Mouse (Mus musculus) hindbrain, embryonic 10.5 days (tissue): ENCODE data around the gene Srm. TPM values are rescaled to one million over a fixed set of nuclear protein-coding genes. Genes with fewer than 3 reads are reported as not detected.

Source experiments
- DNase-seq: peaks from one replicate; pipeline ENCODE4 v3.0.0-alpha.2; 2017; ENCODE audit warnings: low spot score
- H3K27ac ChIP-seq: fragments of 300-500 bp; sonication (generic); 2 replicates; pipeline ENCODE4 v1.5.1; 2016; ENCODE audit warnings: mild to moderate bottlenecking, moderate library complexity
- H3K27me3 ChIP-seq: fragments of 300-500 bp; sonication (generic); 2 replicates; pipeline ENCODE4 v1.6.1; 2016; ENCODE audit warnings: mild to moderate bottlenecking; ENCODE audit not compliant: poor library complexity, insufficient read depth, severe bottlenecking
- H3K36me3 ChIP-seq: fragments of 300-500 bp; sonication (generic); 2 replicates; pipeline ENCODE4 v1.6.1; 2016; ENCODE audit warnings: mild to moderate bottlenecking, moderate library complexity
- H3K4me1 ChIP-seq: fragments of 300-500 bp; sonication (generic); replicated peaks from 2 replicates; pipeline ENCODE4 v1.6.1; 2016; ENCODE audit warnings: mild to moderate bottlenecking
- H3K4me3 ChIP-seq: fragments of 300-500 bp; sonication (generic); 2 replicates; pipeline ENCODE4 v1.5.1; 2016; ENCODE audit warnings: mild to moderate bottlenecking, moderate library complexity
- H3K9me3 ChIP-seq: fragments of 300-500 bp; sonication (generic); 2 replicates; pipeline ENCODE4 v1.6.1; 2016; ENCODE audit warnings: mild to moderate bottlenecking, moderate library complexity
- WGBS: fragments of 180-500 bp; shearing (Covaris S2); methylation state at CpG from one replicate; pipeline ENCODE4 v1.1.7; 2016; 5-methylcytosine and 5-hydroxymethylcytosine counted together
- polyA plus RNA-seq: library from polyadenylated mRNA; unstranded; fragments of >200 nt; fragmentation: Nextera tagmentation; extraction: Ambion mirVana; gene quantifications from 2 replicates; pipeline ENCODE4 v1.2.1, GENCODE M21; 2016

Srm gene
- polyA plus RNA-seq, 1 experiment from 2014 or later = 190 TPM

DNA sequence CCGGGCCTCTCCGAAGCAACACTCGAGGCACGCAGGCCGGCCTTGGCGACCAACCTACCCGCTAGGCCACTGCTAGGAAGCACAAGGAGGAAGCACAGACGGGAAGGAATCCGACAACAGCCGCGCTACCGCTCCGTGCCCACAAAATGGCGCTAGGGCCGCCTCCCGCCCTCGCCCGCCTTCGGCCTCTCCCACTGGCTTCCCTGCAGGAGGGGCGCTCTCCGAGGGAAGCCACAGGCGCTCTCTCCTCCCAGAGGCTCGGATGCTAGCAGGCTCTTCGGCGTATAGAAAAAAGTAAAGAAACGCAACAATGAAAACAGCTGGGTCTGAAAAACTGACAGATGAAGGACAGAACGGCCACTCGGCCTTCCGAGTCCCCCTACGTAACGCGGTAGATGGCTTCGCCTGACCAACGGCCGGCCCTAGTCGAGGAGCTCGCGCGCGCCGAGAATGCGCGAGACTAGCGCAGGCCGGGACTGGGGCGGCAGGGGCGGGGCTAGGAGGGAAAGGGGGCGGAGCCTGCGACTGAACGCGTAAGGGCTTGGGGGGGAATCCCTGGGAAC lies 35.4 kb downstream of the Srm start, which contains the start of gene Tardbp:
Gene Tardbp, minus strand, starts transcription at position 397 of the 563 bp plus-strand sequence.
- peak; percentile 95 for DNase-seq
- Histone ChIP-seq H3K27me3 (no peaks in the 10 kb centered on the region), H3K36me3 (peaks cover 36% of the 10 kb centered on the region), H3K27ac (peak within 1 kb of the TSS; percentile 100), H3K9me3 (no peaks in the 10 kb centered on the region), H3K4me3 (peak within 1 kb of the TSS; percentile 100), H3K4me1 (peaks cover 28% of the 10 kb centered on the region)
- under 1% methylated on average over 51 of the region's 51 CpGs for WGBS

DNA sequence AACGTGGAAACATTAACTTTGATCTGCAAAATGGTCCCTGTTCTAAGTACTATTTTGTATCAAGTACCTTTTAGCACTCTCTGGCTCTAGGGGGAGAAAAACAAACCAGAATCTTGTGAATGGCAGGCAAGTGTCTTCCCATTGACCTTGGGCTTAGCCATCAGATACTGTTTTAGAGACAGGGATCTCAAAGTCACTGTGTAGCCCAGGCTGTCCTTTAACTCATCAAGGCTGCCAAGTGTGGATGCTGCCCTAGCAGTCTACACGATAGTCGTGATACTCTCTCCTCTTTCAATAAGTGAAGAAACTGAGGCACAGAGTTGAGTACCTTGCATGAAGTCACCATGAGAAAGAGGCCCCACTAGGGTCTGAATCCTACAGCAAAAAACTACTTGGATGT lies 35.9 kb downstream of the Srm start:
- H3K27me3 ChIP-seq = no peaks in the 10 kb centered on the region
- H3K4me1 ChIP-seq = peaks cover 28% of the 10 kb centered on the region
- H3K4me3 ChIP-seq = peak overlapping the region; percentile 100
- H3K9me3 ChIP-seq = no peaks in the 10 kb centered on the region
- WGBS = 64% methylated on average over 3 of the region's 3 CpGs
- H3K27ac ChIP-seq = peak overlapping the region; percentile 100
- DNase-seq = no peak
- peaks cover 30% of the 10 kb centered on the region for H3K36me3 ChIP-seq

DNA sequence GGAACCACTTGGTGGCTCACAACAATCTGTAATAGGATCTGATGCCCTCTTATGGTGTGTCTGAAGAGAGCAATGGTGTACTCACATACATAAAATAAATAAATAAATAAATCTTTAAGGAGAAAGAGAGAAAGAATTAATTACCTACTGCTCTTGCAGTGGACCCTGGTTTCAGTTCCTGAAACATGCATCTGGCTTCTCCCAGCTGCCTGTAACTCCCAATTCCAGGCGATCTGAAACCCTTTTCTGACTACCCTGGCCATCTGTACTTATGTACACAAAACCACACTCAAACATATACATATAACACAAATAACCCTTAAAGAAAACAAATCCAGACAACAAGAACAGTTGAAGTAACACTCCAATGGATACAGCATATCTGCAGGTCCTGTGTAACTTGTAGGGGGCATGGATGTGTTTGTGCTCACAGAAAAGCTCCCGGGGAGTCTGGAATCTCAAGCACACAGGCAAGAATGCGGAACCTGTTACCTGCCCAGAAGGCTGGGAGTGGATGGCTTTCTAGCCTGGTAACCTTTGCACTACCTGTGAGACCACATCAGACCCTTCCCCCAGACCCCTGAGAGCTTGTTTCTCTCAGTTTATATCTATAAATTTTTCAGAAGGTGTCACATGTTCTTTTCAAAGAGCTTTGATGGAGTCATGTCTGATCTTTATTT lies 40.9 kb downstream of the Srm start:
- no peak for DNase-seq
- WGBS = 74% methylated on average over 3 of the region's 3 CpGs
- no peaks in the 10 kb centered on the region for H3K27me3 ChIP-seq
- no peak overlapping the region for H3K4me3 ChIP-seq
- H3K27ac ChIP-seq = no peak overlapping the region
- H3K9me3 ChIP-seq = no peaks in the 10 kb centered on the region
- peaks cover 4% of the 10 kb centered on the region for H3K4me1 ChIP-seq
- H3K36me3 ChIP-seq = no peaks in the 10 kb centered on the region

DNA sequence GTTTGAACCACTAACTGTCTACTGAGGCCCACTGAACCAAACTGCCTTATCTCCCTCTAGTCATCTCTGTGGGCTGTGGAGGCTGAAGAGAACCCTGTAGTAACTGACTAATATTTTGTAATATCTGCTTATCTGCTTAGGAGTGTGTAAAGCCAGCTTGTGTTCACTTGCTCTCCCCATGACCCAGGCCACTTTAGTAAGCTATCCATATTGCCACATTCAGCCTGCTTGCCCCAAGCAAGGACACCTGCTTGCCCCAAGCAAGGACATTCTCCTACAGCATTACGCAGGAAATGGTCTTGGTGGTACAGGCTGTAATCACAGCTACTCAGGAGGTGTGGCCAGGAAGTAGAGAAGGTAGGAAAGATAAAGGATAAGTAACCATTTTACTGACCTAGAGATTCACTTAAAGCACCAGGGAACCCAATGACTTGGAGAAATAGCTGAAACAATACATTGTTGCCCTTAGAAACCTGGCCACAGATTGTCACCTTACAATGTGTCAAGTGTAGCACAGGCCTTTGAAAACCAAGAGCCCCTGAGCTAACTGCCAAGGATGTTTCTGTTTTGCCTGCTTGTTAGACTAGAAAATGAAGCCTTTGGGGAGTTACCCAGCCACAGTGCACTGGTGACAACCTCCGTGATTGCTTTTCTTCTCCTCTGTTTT lies 42.2 kb downstream of the Srm start:
- no peaks in the 10 kb centered on the region for H3K27me3 ChIP-seq
- H3K9me3 ChIP-seq = no peaks in the 10 kb centered on the region
- H3K36me3 ChIP-seq = no peaks in the 10 kb centered on the region
- no peaks in the 10 kb centered on the region for H3K4me1 ChIP-seq
- no peak for DNase-seq
- H3K4me3 ChIP-seq = no peak overlapping the region
- 85% methylated on average over 2 of the region's 2 CpGs for WGBS
- no peak overlapping the region for H3K27ac ChIP-seq

DNA sequence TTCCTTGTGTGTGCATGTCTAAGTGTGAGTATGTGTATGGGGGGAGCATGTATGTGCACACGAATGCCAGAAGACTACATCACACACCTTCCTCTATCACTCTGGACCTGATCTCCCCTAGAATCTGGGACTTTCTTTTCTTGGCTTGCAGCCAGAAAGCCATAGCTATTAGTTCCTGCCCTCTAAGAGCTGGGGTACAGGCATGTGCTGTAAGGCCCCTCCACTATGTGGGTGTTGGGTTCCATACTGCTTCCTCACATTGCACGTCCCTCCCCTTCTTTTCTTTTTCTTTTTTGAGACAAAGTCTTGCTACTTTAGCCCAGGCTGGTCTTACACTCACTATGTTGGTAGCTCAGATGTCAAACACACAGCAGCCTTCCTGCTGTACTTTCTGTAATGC lies 44.0 kb downstream of the Srm start:
- no peaks in the 10 kb centered on the region for H3K36me3 ChIP-seq
- 87% methylated on average over 2 of the region's 2 CpGs for WGBS
- no peak for DNase-seq
- no peak overlapping the region for H3K4me3 ChIP-seq
- no peak overlapping the region for H3K27ac ChIP-seq
- no peaks in the 10 kb centered on the region for H3K9me3 ChIP-seq
- H3K27me3 ChIP-seq = no peaks in the 10 kb centered on the region
- H3K4me1 ChIP-seq = no peaks in the 10 kb centered on the region

DNA sequence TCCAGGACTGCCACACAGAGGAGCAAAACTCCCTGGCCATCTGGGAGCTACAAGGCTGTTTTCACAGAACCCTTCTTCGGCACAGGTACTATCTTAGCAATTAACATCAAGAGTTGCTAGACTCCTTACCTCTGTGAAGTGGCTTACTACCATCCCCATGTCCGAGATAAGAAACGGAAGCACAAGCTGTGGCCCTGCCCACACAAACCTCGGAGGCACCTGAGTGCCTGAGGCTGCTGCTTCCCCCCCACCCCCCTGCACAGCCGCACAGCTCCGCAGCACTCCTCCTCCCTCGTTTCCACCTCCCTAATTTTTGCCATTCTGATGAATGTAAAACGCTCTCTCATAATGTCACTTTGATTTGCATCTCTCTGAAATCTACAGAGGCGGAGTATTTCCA lies 47.0 kb downstream of the Srm start:
- Histone ChIP-seq H3K27ac (no peak overlapping the region), H3K27me3 (no peaks in the 10 kb centered on the region), H3K9me3 (no peaks in the 10 kb centered on the region), H3K4me3 (no peak overlapping the region), H3K4me1 (no peaks in the 10 kb centered on the region), H3K36me3 (no peaks in the 10 kb centered on the region)
- WGBS = 64% methylated on average over 9 of the region's 9 CpGs
- DNase-seq = no peak

- Histone ChIP-seq H3K9me3 (no peaks in the 10 kb centered on the region), H3K27ac (no peak overlapping the region), H3K4me1 (peaks cover 10% of the 10 kb centered on the region), H3K36me3 (no peaks in the 10 kb centered on the region), H3K27me3 (no peaks in the 10 kb centered on the region), H3K4me3 (no peak overlapping the region)
- no peak for DNase-seq
- WGBS = 85% methylated on average over 2 of the region's 2 CpGs
Observed at GRCm38 (mm10) chr4:148639455-148639854, 48.2 kb downstream of the Srm start.

- Histone ChIP-seq H3K36me3 (no peaks in the 10 kb centered on the region), H3K27me3 (no peaks in the 10 kb centered on the region), H3K4me1 (peaks cover 10% of the 10 kb centered on the region), H3K9me3 (no peaks in the 10 kb centered on the region), H3K27ac (no peak overlapping the region), H3K4me3 (no peak overlapping the region)
- DNase-seq = no peak
- WGBS = 86% methylated on average over 5 of the region's 5 CpGs
Observed at GRCm38 (mm10) chr4:148641121-148641520, 49.8 kb downstream of the Srm start.

- WGBS = 66% methylated on average over 15 of the region's 15 CpGs
- no peak for DNase-seq
- peaks cover 10% of the 10 kb centered on the region for H3K4me1 ChIP-seq
- H3K9me3 ChIP-seq = no peaks in the 10 kb centered on the region
- no peak within 1 kb of the TSS for H3K27ac ChIP-seq
- H3K4me3 ChIP-seq = peak within 1 kb of the TSS; percentile 29
- H3K27me3 ChIP-seq = no peaks in the 10 kb centered on the region
- no peaks in the 10 kb centered on the region for H3K36me3 ChIP-seq
Observed at GRCm38 (mm10) chr4:148643291-148644156, 52.2 kb downstream of the Srm start, which contains the start of gene Gm572. Gene Gm572, plus strand, starts transcription at chr4:148643317.

DNA sequence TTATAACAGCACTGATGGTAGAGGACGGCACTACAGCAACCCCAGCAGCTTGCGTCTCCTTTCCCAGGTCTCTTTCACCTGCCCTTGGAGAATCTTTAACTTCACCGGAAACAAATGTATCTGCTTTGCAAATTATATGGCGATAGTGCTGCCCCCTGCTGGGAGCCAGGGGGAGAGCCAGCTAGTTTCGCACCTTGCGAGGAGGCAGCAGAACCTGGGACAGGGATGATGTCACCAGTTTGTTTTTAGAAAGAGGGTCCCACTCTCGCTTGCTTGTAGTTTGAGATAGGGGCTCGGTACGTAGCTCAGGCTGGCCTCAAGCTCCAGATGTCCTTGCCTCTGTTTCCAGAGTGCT lies 52.8 kb downstream of the Srm start:
- 7% methylated on average over 9 of the region's 9 CpGs for WGBS
- Histone ChIP-seq H3K36me3 (no peaks in the 10 kb centered on the region), H3K27me3 (no peaks in the 10 kb centered on the region), H3K4me3 (peak overlapping the region; percentile 29), H3K9me3 (no peaks in the 10 kb centered on the region), H3K4me1 (peaks cover 10% of the 10 kb centered on the region), H3K27ac (no peak overlapping the region)
- DNase-seq = peak; percentile 66
